9 mouse cellular contexts compared by ENCODE assay signal in genomic region chr4:132545851-132546250, GRCm38 (mm10). TPM values are rescaled to one million over a fixed set of nuclear protein-coding genes. Genes with fewer than 3 reads are reported as not detected.
DNase-seq lines count a peak whose midpoint lies in the region.
"Had no signal": no experiment of that assay in that cellular context is flagged by ENCODE, and none has a peak within 500 bp of the region (broad histone marks: within the 10 kb centered on the region; RNA-seq: fewer than 3 reads in every experiment).

No protein-coding gene starts in this region.

- H3K27me3 ChIP-seq in heart, embryonic 10.5 days (ENCODE audit: insufficient read depth, poor library complexity, severe bottlenecking): no peaks in the 10 kb centered on the region
- H3K27me3 ChIP-seq: limb, embryonic 13.5 days had no signal

- 37% methylated on average over 8 of the region's 8 CpGs for WGBS in heart, embryonic 10.5 days

- no peak overlapping the region for H3K4me3 ChIP-seq in heart, embryonic 10.5 days
- H3K4me3 ChIP-seq: limb, embryonic 13.5 days had no signal

- DNase-seq in gastrocnemius, adult 18-20 months (ENCODE audit: low spot score): peak; percentile 78
- DNase-seq in gastrocnemius, postnatal 25 days: no peak
- DNase-seq in Muller cell, postnatal 12 days (ENCODE audit: inconsistent ontology term): peak; percentile 51
- peak; percentile 85 to 87 for DNase-seq in cerebellum, postnatal 14 days
- peak; percentile 85 for DNase-seq in heart, embryonic 10.5 days (ENCODE audit: low spot score)
- peak; percentile 70 to 75 for DNase-seq in kidney, postnatal 4 days
- DNase-seq in lung, postnatal 14 days: peak; percentile 84
- DNase-seq in spleen, postnatal 10 days (ENCODE audit: low spot score in 2 of 2): peak; percentile 75 to 81

- peaks cover 94% of the 10 kb centered on the region for H3K36me3 ChIP-seq in heart, embryonic 10.5 days

- no peaks in the 10 kb centered on the region for H3K9me3 ChIP-seq in heart, embryonic 10.5 days
- H3K9me3 ChIP-seq: limb, embryonic 13.5 days had no signal

- H3K27ac ChIP-seq in heart, embryonic 10.5 days: no peak overlapping the region
- H3K27ac ChIP-seq: limb, embryonic 13.5 days had no signal

- H3K4me1 ChIP-seq in heart, embryonic 10.5 days: no peaks in the 10 kb centered on the region
- H3K4me1 ChIP-seq: limb, embryonic 13.5 days had no signal

RNA-seq across cellular contexts. Expression of gene Dnajc8, which starts 10.5 kb away (rescaled TPM):
- 10 to 100 TPM; 53.7 to 63.2 TPM for total RNA-seq in gastrocnemius, adult 18-20 months (2021)
- total RNA-seq in gastrocnemius, postnatal 25 days (2021): 10 to 100 TPM; 43.5 to 44.5 TPM
- polyA plus RNA-seq in heart, embryonic 10.5 days (2016; fragmentation: Nextera tagmentation; extraction: Ambion mirVana): 143 and 194 TPM in 2 replicates

RNA-seq across cellular contexts. Expression of gene Atpif1, which starts 12.4 kb away (rescaled TPM):
- 10 to 100 TPM; 55.5 to 59.0 TPM for total RNA-seq in gastrocnemius, adult 18-20 months (2021)
- 10 to 100 TPM; 46.3 to 58.5 TPM for total RNA-seq in gastrocnemius, postnatal 25 days (2021)
- polyA plus RNA-seq in heart, embryonic 10.5 days (2016; fragmentation: Nextera tagmentation; extraction: Ambion mirVana): 980 and 1,090 TPM in 2 replicates

RNA-seq across cellular contexts. Expression of gene Ptafr, which starts 18.0 kb away (rescaled TPM):
- total RNA-seq in gastrocnemius, adult 18-20 months (2021): 1 to 10 TPM in 1 of 2 experiments, under 1 TPM in 1; 0.39 to 1.1 TPM
- total RNA-seq in gastrocnemius, postnatal 25 days (2021): 1 to 10 TPM; 1.0 to 1.1 TPM
- 0.11 and 0.35 TPM in 2 replicates for polyA plus RNA-seq in heart, embryonic 10.5 days (2016; fragmentation: Nextera tagmentation; extraction: Ambion mirVana)

RNA-seq across cellular contexts. Expression of gene Sesn2, which starts 35.5 kb away (rescaled TPM):
- total RNA-seq in gastrocnemius, adult 18-20 months (2021): 1 to 10 TPM; 2.1 to 2.5 TPM
- total RNA-seq in gastrocnemius, postnatal 25 days (2021): 1 to 10 TPM; 1.9 to 2.3 TPM
- polyA plus RNA-seq in heart, embryonic 10.5 days (2016; fragmentation: Nextera tagmentation; extraction: Ambion mirVana): 9.6 and 10.1 TPM in 2 replicates
